Mouse (Mus musculus): ENCODE measurements around the gene Ksr1. TPM values are rescaled to one million over a fixed set of nuclear protein-coding genes. Genes with fewer than 3 reads are reported as not detected.

Ksr1 gene
- total RNA-seq, 2 experiments from 2014 or later: 57.2 to 59.8 TPM

- Histone ChIP-seq H3K4me3 (no peak overlapping the region), H3K27ac (no peak overlapping the region)
- intact Hi-C loops (cut with DNase I): no loop called here
- no peak for TF ChIP-seq CTCF (IDR thresholded peaks at IDR 0.05)
- DNase-seq (ENCODE audit: extremely low spot score in 1 of 2, low spot score in 2 of 2): no peak
Observed at GRCm38 (mm10) chr11:79089027-79089426, 57.2 kb downstream of the Ksr1 start.

DNA sequence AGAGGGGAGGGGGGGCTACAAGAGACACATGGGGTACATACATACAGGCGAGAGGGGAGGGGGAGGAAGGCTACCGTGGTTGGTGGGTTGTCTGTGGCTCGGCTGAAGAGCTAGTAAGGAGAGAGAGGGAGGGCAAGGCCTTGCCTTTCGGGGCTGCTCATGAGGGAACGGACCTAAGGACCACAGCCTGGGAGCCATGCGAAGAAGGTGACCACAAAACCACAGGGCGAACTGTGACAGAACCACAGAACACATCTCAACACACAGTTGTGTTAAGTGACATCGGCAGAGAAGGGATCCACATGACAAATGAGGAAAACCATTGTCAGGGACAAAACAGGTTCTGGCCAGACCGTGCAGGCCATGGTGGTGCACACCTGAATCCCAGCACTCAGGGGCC is 57.9 kb downstream of the Ksr1 start:
- H3K27ac ChIP-seq: no peak overlapping the region
- no peak for DNase-seq (ENCODE audit: extremely low spot score in 1 of 2, low spot score in 2 of 2)
- intact Hi-C loops (cut with DNase I): no loop called here
- no peak overlapping the region for H3K4me3 ChIP-seq
- TF ChIP-seq CTCF (IDR thresholded peaks at IDR 0.05): no peak

DNA sequence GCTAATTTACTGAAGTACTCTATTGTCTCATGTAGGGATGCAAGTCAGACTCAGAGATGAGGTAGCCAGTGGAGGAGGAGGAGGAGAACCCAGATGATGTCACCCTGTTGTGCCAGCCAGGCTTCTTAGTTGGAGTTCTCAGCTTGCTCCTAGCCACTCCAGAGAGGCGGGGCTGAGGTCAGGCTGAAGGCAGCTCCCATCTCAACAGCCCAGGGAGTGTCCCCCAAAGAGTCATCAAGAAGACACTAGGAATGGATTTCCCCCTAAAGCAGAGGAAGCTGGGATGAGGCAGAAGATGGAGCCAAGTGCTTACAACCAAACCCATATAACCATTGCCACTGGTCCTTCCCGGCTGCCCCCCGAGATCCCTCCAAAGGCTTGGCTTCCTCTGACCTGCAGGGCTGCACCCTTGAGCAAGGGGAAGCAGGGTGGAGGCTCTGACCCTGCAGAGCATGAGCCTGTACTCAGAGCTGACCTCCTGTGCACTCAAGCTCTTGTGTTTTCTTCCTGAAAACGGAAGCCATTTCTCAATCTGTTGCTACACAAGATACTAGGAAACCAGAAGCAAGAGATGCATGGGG is 58.4 kb downstream of the Ksr1 start:
- intact Hi-C loops (cut with DNase I): no loop called here
- DNase-seq (ENCODE audit: extremely low spot score in 1 of 2, low spot score in 2 of 2): no peak
- H3K27ac ChIP-seq: no peak overlapping the region
- no peak for TF ChIP-seq CTCF (IDR thresholded peaks at IDR 0.05)
- no peak overlapping the region for H3K4me3 ChIP-seq

- TF ChIP-seq CTCF (IDR thresholded peaks at IDR 0.05): no peak
- H3K4me3 ChIP-seq: no peak overlapping the region
- H3K27ac ChIP-seq: no peak overlapping the region
- no peak for DNase-seq (ENCODE audit: extremely low spot score in 1 of 2, low spot score in 2 of 2)
- intact Hi-C loops (cut with DNase I): no loop called here
Observed at GRCm38 (mm10) chr11:79086787-79087186, 59.4 kb downstream of the Ksr1 start.

DNA sequence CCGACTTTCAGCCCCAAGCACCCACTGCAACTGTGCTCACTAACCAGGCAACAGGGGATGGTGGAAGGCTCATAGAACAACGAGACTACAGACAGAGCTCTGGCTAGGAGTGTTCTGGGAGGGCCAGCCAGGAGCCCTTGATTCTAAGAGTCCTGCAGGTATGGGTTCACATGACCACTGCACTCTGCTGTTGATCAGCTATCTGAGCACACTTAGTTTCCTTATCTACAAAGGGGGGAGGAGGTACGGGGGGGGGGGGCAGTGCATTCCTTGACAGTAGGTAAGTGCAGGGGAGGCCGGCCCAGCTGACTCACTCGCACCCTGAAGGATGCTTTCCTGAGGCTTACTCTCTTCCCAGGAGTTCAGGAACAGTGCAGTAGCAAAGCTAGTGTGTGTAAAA is 61.1 kb downstream of the Ksr1 start:
- H3K4me3 ChIP-seq: no peak overlapping the region
- TF ChIP-seq CTCF (IDR thresholded peaks at IDR 0.05): no peak
- intact Hi-C loops (cut with DNase I): no loop called here
- DNase-seq (ENCODE audit: extremely low spot score in 1 of 2, low spot score in 2 of 2): no peak
- no peak overlapping the region for H3K27ac ChIP-seq

DNA sequence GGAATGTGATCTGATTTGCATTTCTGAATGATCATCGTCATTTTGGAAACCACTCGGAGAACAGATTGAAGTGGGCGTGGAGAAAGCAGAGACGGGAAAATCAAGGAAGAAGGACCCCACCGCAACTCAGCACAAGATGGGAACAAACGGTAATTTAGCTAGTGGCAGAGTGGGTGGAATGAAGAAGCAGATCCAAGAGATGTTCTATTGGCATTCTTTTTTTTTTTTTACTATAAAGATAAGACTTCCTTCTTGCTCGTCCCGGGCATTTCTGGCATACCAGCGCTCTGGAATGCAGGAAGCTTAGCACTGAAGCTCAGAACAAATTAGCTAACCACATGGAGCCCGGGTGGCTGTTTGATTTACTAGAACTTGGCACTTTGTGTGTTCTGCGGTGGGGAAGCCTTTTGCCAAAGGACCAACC is 63.2 kb downstream of the Ksr1 start:
- Histone ChIP-seq H3K27ac (no peak overlapping the region), H3K4me3 (no peak overlapping the region)
- intact Hi-C loops (cut with DNase I): no loop called here
- TF ChIP-seq CTCF (IDR thresholded peaks at IDR 0.05): no peak
- peak in 1 of 2 experiments; percentile 24 for DNase-seq (ENCODE audit: extremely low spot score in 1 of 2, low spot score in 2 of 2)

DNA sequence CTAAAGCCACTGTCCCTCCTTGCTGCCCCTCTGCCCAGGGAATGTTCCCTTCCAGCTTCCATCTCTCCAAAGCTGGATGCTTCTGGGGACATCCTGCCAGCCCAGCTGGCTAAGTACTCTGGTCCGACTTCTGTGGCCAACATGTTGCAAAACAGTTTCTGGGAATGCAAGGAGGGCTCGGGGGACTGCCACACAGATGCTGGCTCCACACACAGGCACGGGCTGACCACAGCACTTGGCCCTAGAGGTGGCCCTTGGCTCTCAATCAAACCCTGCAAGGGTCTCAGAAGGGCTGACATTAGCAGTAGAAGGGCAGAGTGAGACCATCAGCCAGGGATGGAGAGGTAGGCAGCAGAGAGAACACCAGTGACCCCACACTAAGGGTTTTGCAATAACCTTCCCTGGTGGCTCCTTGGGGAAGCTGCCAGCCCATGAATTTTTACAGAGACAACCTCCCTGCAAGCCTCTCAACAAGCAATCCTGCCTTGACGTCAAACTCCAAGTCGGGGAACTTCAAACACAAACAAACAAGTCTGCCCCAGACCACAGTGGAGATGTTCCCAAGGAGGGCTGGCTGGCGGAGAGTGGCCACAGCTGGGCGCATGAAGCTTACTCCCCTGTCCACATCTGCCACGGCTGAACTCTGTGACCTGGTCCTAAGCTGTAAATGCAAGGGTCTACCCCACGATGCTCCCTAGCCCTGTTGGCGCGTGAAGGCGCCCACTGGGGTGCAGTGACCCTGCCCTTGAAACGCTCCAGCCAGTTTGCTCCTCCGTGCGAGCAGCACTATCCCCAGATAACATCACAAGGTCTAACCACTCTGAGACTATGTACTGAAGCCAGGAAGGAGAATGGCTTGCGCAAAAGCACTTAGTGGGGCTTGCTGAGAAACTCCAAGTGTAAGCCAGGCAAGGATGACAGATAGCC is 65.0 kb downstream of the Ksr1 start:
- intact Hi-C loops (cut with DNase I): no loop called here

DNA sequence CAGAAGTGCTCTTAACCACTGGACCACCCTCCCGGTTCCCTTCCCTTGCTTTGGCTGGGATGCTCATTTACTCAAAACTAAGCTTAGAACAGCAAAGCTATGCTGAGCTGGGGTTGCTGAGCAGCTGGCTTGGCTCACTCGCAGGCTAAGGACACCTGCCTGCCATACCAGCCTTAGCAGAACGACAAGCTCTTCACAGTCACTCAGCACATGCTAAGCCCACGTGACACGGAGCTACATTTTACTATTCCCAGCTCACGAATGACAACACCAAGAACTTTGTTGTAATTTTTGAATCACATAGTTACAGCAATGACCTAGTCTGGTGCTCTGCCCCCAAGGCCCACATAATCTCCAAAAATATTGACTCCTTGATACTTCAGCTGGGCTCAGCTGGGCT is 66.1 kb downstream of the Ksr1 start:
- peak in 1 of 2 experiments; percentile 26 for DNase-seq (ENCODE audit: extremely low spot score in 1 of 2, low spot score in 2 of 2)
- intact Hi-C loops (cut with DNase I): no loop called here
- no peak overlapping the region for H3K27ac ChIP-seq
- no peak overlapping the region for H3K4me3 ChIP-seq
- no peak for TF ChIP-seq CTCF (IDR thresholded peaks at IDR 0.05)

More for the DNA sequence above, 65.0 kb downstream of the Ksr1 start:
- no peak for TF ChIP-seq CTCF (IDR thresholded peaks at IDR 0.05)
- no peak for DNase-seq (ENCODE audit: extremely low spot score in 1 of 2, low spot score in 2 of 2)
- Histone ChIP-seq H3K4me3 (no peak overlapping the region), H3K27ac (no peak overlapping the region; the same call in 1 of the 2 replicates)

DNA sequence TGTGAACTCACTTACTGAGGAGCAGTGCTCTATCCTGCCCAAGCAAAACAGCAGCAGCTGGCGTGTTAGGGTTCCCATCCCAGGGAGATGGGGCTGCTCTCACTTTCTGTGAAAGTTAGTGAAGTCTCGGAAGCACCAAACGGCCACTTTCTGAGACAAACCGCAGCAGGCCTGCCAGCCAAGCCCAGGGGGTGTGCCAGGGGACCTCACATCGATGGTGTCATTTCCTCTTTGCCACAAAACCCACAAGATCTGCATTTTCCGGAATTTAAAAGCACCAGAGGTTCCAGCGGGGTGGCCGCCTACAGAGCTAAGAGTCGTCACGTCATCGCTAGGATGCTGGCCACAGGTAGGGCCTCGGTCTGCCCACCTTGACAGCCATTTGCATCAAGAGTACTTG is 69.7 kb downstream of the Ksr1 start:
- intact Hi-C loops (cut with DNase I): no loop called here
- TF ChIP-seq CTCF (IDR thresholded peaks at IDR 0.05): no peak

DNA sequence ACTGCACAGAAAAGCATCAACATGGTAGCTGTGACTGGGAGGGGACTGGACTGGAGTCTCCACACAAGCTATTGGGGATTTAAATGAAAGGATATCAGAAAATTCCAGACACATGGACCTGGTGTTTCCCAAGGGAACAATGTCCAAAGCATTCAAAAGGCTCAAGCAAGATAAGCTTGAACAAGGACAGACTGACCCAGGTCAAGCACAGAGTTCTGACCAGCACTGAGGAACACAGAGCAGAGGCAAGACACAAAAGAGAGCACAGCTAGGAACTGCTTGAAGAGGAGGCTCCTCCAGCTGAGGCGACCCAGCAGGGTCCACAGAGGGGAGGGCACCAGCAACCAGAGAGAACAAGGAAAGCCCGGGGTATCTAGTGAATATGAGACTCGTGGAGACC is 71.2 kb downstream of the Ksr1 start:
- H3K27ac ChIP-seq: no peak overlapping the region
- no peak for DNase-seq (ENCODE audit: extremely low spot score in 1 of 2, low spot score in 2 of 2)
- intact Hi-C loops (cut with DNase I): no loop called here
- no peak overlapping the region for H3K4me3 ChIP-seq
- TF ChIP-seq CTCF (IDR thresholded peaks at IDR 0.05): no peak

More for the DNA sequence above, 69.7 kb downstream of the Ksr1 start:
- Histone ChIP-seq H3K27ac (no peak overlapping the region), H3K4me3 (no peak overlapping the region)
- DNase-seq (ENCODE audit: extremely low spot score in 1 of 2, low spot score in 2 of 2): no peak

GRCm38 (mm10) chr11:79074611-79075010 is 71.6 kb downstream of the Ksr1 start:
- intact Hi-C loops (cut with DNase I): no loop called here
- no peak for TF ChIP-seq CTCF (IDR thresholded peaks at IDR 0.05)
- no peak for DNase-seq (ENCODE audit: extremely low spot score in 1 of 2, low spot score in 2 of 2)
- Histone ChIP-seq H3K4me3 (no peak overlapping the region), H3K27ac (no peak overlapping the region)

DNA sequence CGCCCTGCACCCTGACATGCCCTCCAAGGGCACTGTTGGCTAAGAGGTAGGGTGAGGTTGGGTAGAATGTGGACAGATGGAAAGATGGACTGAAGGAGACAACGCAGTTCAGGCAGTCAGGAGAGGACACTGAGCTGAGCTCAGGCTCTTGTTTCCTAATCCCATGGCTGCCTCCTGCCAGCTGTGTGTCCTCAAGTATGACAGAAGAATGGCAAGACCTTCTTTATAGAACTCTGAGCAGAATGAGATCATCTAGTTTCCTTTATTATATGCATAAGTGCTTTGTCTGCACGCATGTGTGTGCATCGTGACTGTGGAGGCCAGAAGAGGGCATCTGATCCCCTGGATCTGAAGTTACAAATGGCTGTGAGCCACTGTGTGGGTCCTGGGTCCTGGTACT is 72.6 kb downstream of the Ksr1 start:
- Histone ChIP-seq H3K4me3 (no peak overlapping the region), H3K27ac (no peak overlapping the region)
- intact Hi-C loops (cut with DNase I): no loop called here
- no peak for DNase-seq (ENCODE audit: extremely low spot score in 1 of 2, low spot score in 2 of 2)
- no peak for TF ChIP-seq CTCF (IDR thresholded peaks at IDR 0.05)

Data from left cerebral cortex, adult 2 months (tissue).